Mouse (Mus musculus) E14TG2a.4 (cell line): ENCODE measurements around the gene Als2cl.

Source experiments
- CTCF ChIP-seq: conservative IDR thresholded peaks from 2 replicates; pipeline ENCODE4 v1.5.1; 2014; ENCODE audit warnings: low read length
- NANOG ChIP-seq: IDR thresholded peaks from 2 replicates; pipeline ENCODE4 v1.6.1; 2014; ENCODE audit warnings: borderline replicate concordance, low read length, mixed read lengths

DNA sequence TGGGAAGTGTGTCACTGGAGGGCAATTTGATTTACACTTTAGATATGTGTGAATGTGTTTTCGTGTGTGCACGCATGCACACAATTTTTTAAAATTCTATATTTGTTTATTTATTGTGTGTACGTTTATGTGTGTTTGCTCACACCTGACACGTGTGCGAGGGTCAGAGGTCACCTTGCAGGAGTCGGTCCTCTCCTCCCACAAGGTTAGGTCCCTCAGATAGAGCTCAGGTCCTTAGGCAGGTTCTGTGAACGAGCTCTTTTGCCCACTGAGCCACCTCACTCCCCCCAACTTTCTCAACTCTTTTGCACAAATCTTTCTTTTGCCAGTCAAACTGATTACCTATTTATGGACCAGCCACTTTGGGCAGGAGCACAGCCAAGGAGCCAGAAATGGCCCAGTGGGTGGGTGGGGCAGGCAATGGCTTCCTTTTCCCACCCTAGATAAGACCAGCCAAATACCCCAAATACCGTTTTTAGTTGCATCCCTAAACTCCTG lies 69.2 kb downstream of the Als2cl start:
- TF ChIP-seq CTCF, result no peak
- TF ChIP-seq NANOG, result no peak
